Mouse (Mus musculus) CH12.LX (cell line): ENCODE results near the gene Ube2v1. TPM values are rescaled to one million over a fixed set of nuclear protein-coding genes. Genes with fewer than 3 reads are reported as not detected.

Source experiments
- DNase-seq: peaks from one replicate; pipeline ENCODE4 v3.0.0-alpha.2; 2013; ENCODE audit errors: extremely low read depth
- H3K27ac ChIP-seq: 2 replicates; pipeline ENCODE4 v1.5.1; 2012; ENCODE audit warnings: low read depth, mild to moderate bottlenecking, control low read depth, moderate library complexity; ENCODE audit not compliant: insufficient read depth
- H3K27me3 ChIP-seq: replicated peaks from 2 replicates; pipeline ENCODE3; 2012; ENCODE audit warnings: inconsistent platforms
- H3K36me3 ChIP-seq, 2 experiments: replicated peaks in 1 of 2; 2 replicates each; pipeline versions ENCODE3 to v1.6.1; 2012; ENCODE audit warnings: inconsistent platforms in 1 of 2, low read length in 1 of 2, mild to moderate bottlenecking in 1 of 2, mixed read lengths in 1 of 2, moderate library complexity in 1 of 2; ENCODE audit not compliant: control insufficient read depth in 1 of 2, insufficient read depth in 1 of 2
- H3K4me1 ChIP-seq, 2 experiments: 2 replicates each; pipeline ENCODE4 v1.6.1; 2012; ENCODE audit warnings: inconsistent platforms in 1 of 2, moderate library complexity in 1 of 2; ENCODE audit not compliant: insufficient read depth in 2 of 2, control insufficient read depth in 1 of 2
- H3K4me2 ChIP-seq: 2 replicates; pipeline ENCODE4 v1.6.1; 2012; ENCODE audit warnings: low read depth, mild to moderate bottlenecking, control low read depth; ENCODE audit not compliant: poor library complexity, insufficient read depth, severe bottlenecking
- H3K4me3 ChIP-seq, 3 experiments: fragments of 150-350 bp in 1 of 3; sonication (generic) in 1 of 3; replicated peaks in 1 of 3; 2 replicates each; pipeline versions ENCODE3 to v1.5.1; 2011 to 2012; ENCODE audit warnings: low read depth in 2 of 3, low read length in 2 of 3, mild to moderate bottlenecking in 2 of 3, moderate library complexity in 2 of 3, control low read depth in 1 of 3, improper control_type of control experiment in 1 of 3, inconsistent platforms in 1 of 3, mixed read lengths in 1 of 3; ENCODE audit not compliant: poor library complexity in 1 of 3
- H3K79me2 ChIP-seq: replicated peaks from 2 replicates; pipeline ENCODE4 v1.6.1; 2012; ENCODE audit warnings: mild to moderate bottlenecking, moderate library complexity; ENCODE audit not compliant: control insufficient read depth, poor library complexity, insufficient read depth, severe bottlenecking; ENCODE audit errors: extremely low read depth
- H3K9ac ChIP-seq: 2 replicates; pipeline ENCODE4 v1.6.1; 2012; ENCODE audit warnings: low read depth, mild to moderate bottlenecking, control low read depth, moderate library complexity; ENCODE audit not compliant: insufficient read depth
- H3K9me3 ChIP-seq: replicated peaks from 2 replicates; pipeline ENCODE3; 2012; ENCODE audit warnings: low read length, inconsistent platforms, mixed read lengths
- BHLHE40 ChIP-seq: IDR thresholded peaks from 2 replicates; pipeline ENCODE4 v1.6.1; 2011; ENCODE audit warnings: mild to moderate bottlenecking, low read depth, low read length, improper control_type of control experiment
- CHD1 ChIP-seq: IDR thresholded peaks from 2 replicates; pipeline ENCODE4 v1.6.1; 2012; ENCODE audit warnings: low read depth, low read length, improper control_type of control experiment, inconsistent platforms
- E2F4 ChIP-seq: IDR thresholded peaks from 2 replicates; pipeline ENCODE4 v1.6.1; 2011; ENCODE audit warnings: low read depth, low read length, improper control_type of control experiment; ENCODE audit not compliant: insufficient replicate concordance
- ETS1 ChIP-seq: conservative IDR thresholded peaks from 2 replicates; pipeline ENCODE4 v1.6.1; 2012; ENCODE audit warnings: low read depth, mild to moderate bottlenecking, inconsistent platforms, low read length, improper control_type of control experiment, moderate library complexity
- GABPA ChIP-seq: IDR thresholded peaks from 2 replicates; pipeline ENCODE4 v1.6.1; 2012; ENCODE audit warnings: low read depth, low read length, improper control_type of control experiment, inconsistent platforms; ENCODE audit not compliant: insufficient replicate concordance
- HCFC1 ChIP-seq: IDR thresholded peaks from 2 replicates; pipeline ENCODE4 v1.6.1; 2012; ENCODE audit warnings: low read depth, mild to moderate bottlenecking, inconsistent platforms, low read length, improper control_type of control experiment
- IRF4 ChIP-seq: IDR thresholded peaks from 2 replicates; pipeline ENCODE4 v1.6.1; 2014; ENCODE audit warnings: low read depth, mild to moderate bottlenecking, inconsistent platforms, low read length, improper control_type of control experiment
- JUND ChIP-seq: conservative IDR thresholded peaks from 2 replicates; pipeline ENCODE4 v1.6.1; 2011; ENCODE audit warnings: low read depth, low read length, improper control_type of control experiment
- KAT2A ChIP-seq: IDR thresholded peaks from 2 replicates; pipeline ENCODE4 v1.6.1; 2012; ENCODE audit warnings: low read length, improper control_type of control experiment, inconsistent platforms; ENCODE audit not compliant: insufficient replicate concordance
- MAX ChIP-seq: IDR thresholded peaks from 2 replicates; pipeline ENCODE4 v1.6.1; 2011; ENCODE audit warnings: low read length, improper control_type of control experiment
- MAZ ChIP-seq: IDR thresholded peaks from 2 replicates; pipeline ENCODE4 v1.6.1; 2012; ENCODE audit warnings: low read depth, mild to moderate bottlenecking, inconsistent platforms, low read length, improper control_type of control experiment, moderate library complexity
- NRF1 ChIP-seq: IDR thresholded peaks from 2 replicates; pipeline ENCODE4 v1.6.1; 2014; ENCODE audit warnings: low read depth, mild to moderate bottlenecking, inconsistent platforms, low read length, improper control_type of control experiment, moderate library complexity
- PAX5 ChIP-seq: IDR thresholded peaks from 2 replicates; pipeline ENCODE4 v1.6.1; 2012; ENCODE audit warnings: low read length, inconsistent platforms, mixed read lengths
- POLR2A ChIP-seq: IDR thresholded peaks from 2 replicates; pipeline ENCODE4 v1.6.1; 2011; ENCODE audit warnings: low read depth, mild to moderate bottlenecking, improper control_type of control experiment, low read length
- POLR2AphosphoS2 ChIP-seq: IDR thresholded peaks from 2 replicates; pipeline ENCODE4 v1.6.1; 2011; ENCODE audit warnings: low read depth, low read length, improper control_type of control experiment
- RAD21 ChIP-seq: IDR thresholded peaks from 2 replicates; pipeline ENCODE4 v1.6.1; 2011; ENCODE audit warnings: low read depth, mild to moderate bottlenecking, low read length, improper control_type of control experiment, moderate library complexity
- TBP ChIP-seq: conservative IDR thresholded peaks from 2 replicates; pipeline ENCODE4 v1.6.1; 2011; ENCODE audit warnings: low read depth, low read length, improper control_type of control experiment
- TCF12 ChIP-seq: IDR thresholded peaks from 2 replicates; pipeline ENCODE4 v1.6.1; 2014; ENCODE audit warnings: low read depth, mild to moderate bottlenecking, inconsistent platforms, low read length, improper control_type of control experiment
- USF2 ChIP-seq: conservative IDR thresholded peaks from 2 replicates; pipeline ENCODE4 v1.6.1; 2011; ENCODE audit warnings: low read depth, low read length, improper control_type of control experiment
- ZKSCAN1 ChIP-seq: IDR thresholded peaks from 2 replicates; pipeline ENCODE4 v1.6.1; 2012; ENCODE audit warnings: low read depth, inconsistent platforms, low read length, improper control_type of control experiment, borderline replicate concordance
- ZMIZ1 ChIP-seq: IDR thresholded peaks from 2 replicates; pipeline ENCODE4 v1.6.1; 2012; ENCODE audit warnings: low read depth, mild to moderate bottlenecking, inconsistent platforms, low read length, improper control_type of control experiment
- dilution Hi-C: fragments of 300-500 bp; cut with MboI; formaldehyde crosslinking; loops from 2 replicates; pipeline ENCODE4 v1.14.3; 2020; ENCODE audit warnings: low sequenced_read_pairs; ENCODE audit not compliant: extremely low pct_unique_long_range_greater_than_20kb, extremely low pct_ligation_motif_present
- in situ Hi-C: fragments of 300-500 bp; cut with MboI; formaldehyde crosslinking; loops from 3 replicates; pipeline ENCODE4 v1.14.3; 2019; ENCODE audit warnings: low sequenced_read_pairs, low pct_ligation_motif_present, low pct_unique_long_range_greater_than_20kb, mixed read lengths
- polyA plus RNA-seq: library from polyadenylated mRNA; unstranded; fragments of >175 nt; gene quantifications from 2 replicates; pipeline ENCODE4 v1.2.1, GENCODE M21; 2012; ENCODE audit warnings: low read depth; ENCODE audit not compliant: insufficient read length
- total RNA-seq, 2 experiments: library from RNA; depleted of rRNA; stranded (reverse); fragments of 300-350 nt in 1 of 2; fragments of >200 nt in 1 of 2; gene quantifications; 2 replicates each; pipeline ENCODE4 v1.2.3; 2012 to 2014

Ube2v1 gene
- total and polyA plus RNA-seq, 3 experiments: 92.8 to 184 (median 126) TPM

DNA sequence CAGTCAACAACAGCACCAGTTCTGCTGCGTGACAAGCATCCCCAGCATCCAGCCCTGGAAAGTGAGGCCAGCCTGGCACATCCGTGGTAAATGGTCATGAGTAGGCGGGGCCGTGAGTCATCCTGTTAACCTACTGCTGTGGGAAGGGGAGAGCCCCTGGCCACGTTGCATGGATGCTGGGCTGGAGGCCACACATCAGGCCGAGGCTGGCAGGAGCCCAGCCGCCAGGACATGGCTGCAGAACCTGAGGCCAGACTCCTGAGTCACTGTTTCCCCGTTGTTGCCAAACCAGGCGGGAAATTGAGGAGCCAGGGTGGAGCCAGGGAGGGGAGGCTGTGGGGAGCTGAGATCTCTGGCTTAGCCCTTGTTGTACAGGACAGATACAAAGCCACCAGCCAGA is 57.1 kb downstream of the Ube2v1 start:
- Histone ChIP-seq H3K9ac (no peak overlapping the region), H3K9me3 (no peaks in the 10 kb centered on the region), H3K36me3 (peaks cover 17 to 74% of the 10 kb centered on the region in 2 experiments), H3K79me2 (no peaks in the 10 kb centered on the region), H3K4me2 (no peak overlapping the region), H3K27ac (no peak overlapping the region)
- in situ Hi-C loops: no loop called here
- no peak for TF ChIP-seq ZMIZ1
- no peak for TF ChIP-seq TCF12
- no peak for TF ChIP-seq GABPA
- no peak for TF ChIP-seq POLR2AphosphoS2
- no peak for TF ChIP-seq HCFC1
- TF ChIP-seq USF2: no peak
- TF ChIP-seq POLR2A: no peak
- TF ChIP-seq KAT2A: no peak
- TF ChIP-seq MAZ: no peak
- TF ChIP-seq IRF4: no peak
- no peak for TF ChIP-seq PAX5
- TF ChIP-seq MAX: no peak
- no peak for TF ChIP-seq TBP
- no peak for TF ChIP-seq NRF1
- no peak for TF ChIP-seq RAD21
- TF ChIP-seq, all 38 proteins: peak for 0
- Histone ChIP-seq H3K4me1 (peaks cover 17 to 68% of the 10 kb centered on the region in 2 experiments), H3K27me3 (no peaks in the 10 kb centered on the region), H3K4me3 (no peak overlapping the region)
- DNase-seq: no peak
- dilution Hi-C loops: no loop called here

DNA sequence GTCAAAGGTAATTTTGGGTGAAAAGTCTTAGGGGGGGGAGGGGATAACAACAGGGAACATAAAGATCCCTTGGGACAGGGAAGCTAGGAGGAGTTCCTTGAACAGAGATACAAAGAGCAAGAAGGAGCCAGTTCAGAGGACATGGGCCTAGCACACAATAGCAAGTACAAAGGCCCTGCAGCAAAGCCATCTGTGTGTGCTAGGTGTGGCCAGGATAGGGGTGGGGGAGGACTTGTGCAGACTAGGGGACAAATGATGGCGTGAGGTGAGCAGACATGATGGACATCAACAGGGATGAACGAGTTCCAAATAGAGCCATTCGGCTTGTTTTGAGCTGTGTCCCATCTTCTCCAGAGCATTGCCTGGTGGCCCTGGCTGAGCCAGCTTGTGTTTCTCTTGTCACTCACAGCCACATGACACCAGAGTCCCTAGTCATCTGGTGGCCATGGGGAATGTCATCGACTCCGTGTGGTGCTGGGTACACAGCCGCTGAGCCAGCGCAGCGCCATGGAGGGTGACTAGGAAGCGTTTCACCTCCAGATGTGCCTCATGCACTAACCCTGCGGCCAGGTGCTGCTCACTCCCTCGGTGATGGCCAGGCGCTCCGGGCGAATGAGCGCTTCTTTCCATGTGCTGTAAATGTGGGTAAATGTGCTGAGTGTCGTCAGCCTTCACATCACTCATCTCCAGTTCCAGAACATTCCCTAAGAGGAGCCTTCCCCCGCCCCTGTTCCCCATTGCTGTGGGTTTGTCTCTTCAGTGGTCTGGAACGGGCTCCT is 60.3 kb downstream of the Ube2v1 start:
- dilution Hi-C loops (no loop called here), in situ Hi-C loops (no loop called here)
- H3K4me1 ChIP-seq: peaks cover 21 to 61% of the 10 kb centered on the region in 2 experiments
- no peak overlapping the region for H3K9ac ChIP-seq
- no peaks in the 10 kb centered on the region for H3K27me3 ChIP-seq
- 0 out of 2 replicates have a peak, but pooled peaks have one; percentile 20 for TF ChIP-seq BHLHE40
- no peak for TF ChIP-seq TCF12
- TF ChIP-seq ZMIZ1: no peak
- TF ChIP-seq ETS1: peak; percentile 49
- TF ChIP-seq E2F4: no peak
- TF ChIP-seq ZKSCAN1: no peak
- TF ChIP-seq JUND: no peak
- TF ChIP-seq CHD1: no peak
- H3K79me2 ChIP-seq: no peaks in the 10 kb centered on the region
- H3K27ac ChIP-seq: 0 out of 2 replicates have a peak overlapping the region, but pooled peaks have one; percentile 6
- peaks cover 13 to 62% of the 10 kb centered on the region in 2 experiments for H3K36me3 ChIP-seq
- H3K9me3 ChIP-seq: no peaks in the 10 kb centered on the region
- DNase-seq: no peak
- H3K4me3 ChIP-seq: no peak overlapping the region
- H3K4me2 ChIP-seq: no peak overlapping the region
